Mouse (Mus musculus) heart, embryonic 16.5 days (tissue): ENCODE data around the gene Zfp990. TPM values are rescaled to one million over a fixed set of nuclear protein-coding genes. Genes with fewer than 3 reads are reported as not detected.
"Not testable (repeated sequence)": the region's sequence is repeated elsewhere in the genome, so short reads cannot be mapped to it uniquely, and the experiment has no call there.

Experiments
- ATAC-seq: fragments of 200-750 bp; cut with Nextera tagmentation; replicated peaks from 2 replicates; pipeline ENCODE4 v1.8.0; 2017; ENCODE audit warnings: moderate number of reproducible peaks; ENCODE audit not compliant: insufficient read depth, low FRiP score; ENCODE audit errors: extremely low read depth
- H3K27ac ChIP-seq: fragments of 300-500 bp; sonication (generic); 2 replicates; pipeline ENCODE4 v1.5.1; 2014; ENCODE audit warnings: mild to moderate bottlenecking, low read length, control low read depth, moderate library complexity
- H3K27me3 ChIP-seq: fragments of 300-500 bp; sonication (generic); 2 replicates; pipeline ENCODE4 v1.6.1; 2014; ENCODE audit warnings: low read length, mixed read lengths; ENCODE audit not compliant: control insufficient read depth, insufficient read depth
- H3K36me3 ChIP-seq: fragments of 300-500 bp; sonication (generic); 2 replicates; pipeline ENCODE4 v1.6.1; 2014; ENCODE audit not compliant: control insufficient read depth, insufficient read depth
- H3K4me1 ChIP-seq: fragments of 300-500 bp; sonication (generic); 2 replicates; pipeline ENCODE4 v1.6.1; 2014; ENCODE audit warnings: low read length, mixed read lengths; ENCODE audit not compliant: control insufficient read depth, insufficient read depth
- H3K4me2 ChIP-seq: fragments of 300-500 bp; sonication (generic); 2 replicates; pipeline ENCODE4 v1.6.1; 2014; ENCODE audit warnings: low read depth, mild to moderate bottlenecking, control low read depth, low read length
- H3K4me3 ChIP-seq: fragments of 300-500 bp; sonication (generic); 2 replicates; pipeline ENCODE4 v1.5.1; 2014; ENCODE audit warnings: mild to moderate bottlenecking, control low read depth, low read length
- H3K9ac ChIP-seq: fragments of 300-500 bp; sonication (generic); 2 replicates; pipeline ENCODE4 v1.6.1; 2014; ENCODE audit warnings: low read length, control low read depth
- H3K9me3 ChIP-seq: fragments of 300-500 bp; sonication (generic); replicated peaks from 2 replicates; pipeline ENCODE4 v1.6.1; 2016; ENCODE audit warnings: low read length; ENCODE audit not compliant: control insufficient read depth
- WGBS: fragments of 180-500 bp; shearing (Covaris S2); extraction: QIAGEN DNeasy Blood & Tissue Kit; methylation state at CpG from one replicate; pipeline ENCODE4 v1.1.7; 2014; 5-methylcytosine and 5-hydroxymethylcytosine counted together
- polyA plus RNA-seq: library from polyadenylated mRNA; unstranded; fragments of >200 nt; fragmentation: Nextera tagmentation; extraction: Ambion mirVana; gene quantifications from 2 replicates; pipeline ENCODE4 v1.2.1, GENCODE M21; 2015

Zfp990 gene
- polyA plus RNA-seq, 1 experiment from 2014 or later, result 0.05 TPM

DNA sequence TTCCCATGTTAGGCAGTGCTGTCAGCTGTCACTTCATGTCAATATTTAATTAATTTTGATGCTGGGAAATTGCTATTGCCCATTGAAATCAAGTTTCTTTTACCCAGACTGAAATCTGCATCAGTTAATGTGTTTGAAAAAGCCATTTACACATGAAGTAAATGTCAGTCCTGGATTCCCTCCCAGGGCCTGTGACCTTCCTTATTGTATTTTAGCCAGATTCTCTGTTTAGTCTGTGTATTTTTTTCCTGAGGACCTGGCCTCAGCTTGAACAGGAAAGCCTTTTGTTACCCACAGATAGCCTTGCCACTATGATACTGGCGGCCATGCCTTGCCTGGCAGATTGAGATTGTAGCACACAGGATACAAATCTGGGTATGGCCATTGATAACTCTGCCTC lies 6.8 kb downstream of the Zfp990 start:
- H3K4me3 ChIP-seq, H3K36me3 ChIP-seq, H3K4me2 ChIP-seq, H3K27ac ChIP-seq, ATAC-seq, H3K27me3 ChIP-seq, H3K4me1 ChIP-seq, H3K9me3 ChIP-seq, H3K9ac ChIP-seq: not testable (repeated sequence)
- 50% methylated on average over 1 of the region's 1 CpGs for WGBS

DNA sequence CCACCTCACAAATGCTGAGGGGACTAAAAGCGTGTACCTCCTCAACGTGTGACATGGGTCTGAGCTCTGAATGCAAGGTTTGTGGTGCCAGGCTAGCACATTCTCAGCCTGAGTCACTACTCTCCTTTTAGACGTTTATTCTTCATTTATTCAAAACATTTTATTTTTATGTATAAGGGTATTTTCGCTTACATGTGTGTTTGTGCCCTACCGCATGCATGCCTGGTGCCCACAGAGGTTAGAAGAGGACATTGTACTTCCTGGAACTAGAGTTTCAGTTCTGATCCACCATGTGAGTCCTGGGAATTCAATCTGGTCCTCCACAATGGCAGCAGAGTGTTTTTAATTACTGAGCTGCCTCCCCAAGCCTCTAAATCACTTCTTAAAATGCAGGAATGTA lies 33.3 kb downstream of the Zfp990 start:
- not testable (repeated sequence) for ATAC-seq, H3K9ac ChIP-seq, H3K36me3 ChIP-seq, H3K27me3 ChIP-seq, H3K4me3 ChIP-seq, H3K4me2 ChIP-seq, H3K27ac ChIP-seq, H3K4me1 ChIP-seq
- H3K9me3 ChIP-seq, result peaks cover 17% of the 10 kb centered on the region
- 73% methylated on average over 5 of the region's 5 CpGs for WGBS

DNA sequence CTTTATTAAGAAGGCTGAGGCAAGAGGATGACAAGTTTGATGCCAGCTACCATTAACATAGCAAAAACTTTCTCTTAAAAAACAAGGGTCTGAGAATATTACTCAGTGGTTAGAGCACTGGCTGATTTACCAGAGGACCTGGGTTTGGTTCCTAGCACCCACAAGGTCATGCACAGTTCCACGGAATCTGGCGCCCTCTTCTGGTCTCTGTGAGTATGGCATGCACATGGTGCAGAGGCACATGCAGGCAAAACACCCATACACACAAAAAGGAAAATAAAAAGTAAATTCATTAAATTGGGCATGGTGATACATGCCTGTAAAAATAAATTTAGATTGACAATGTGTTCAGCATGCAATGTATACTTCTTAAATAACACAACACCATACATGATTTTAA lies 34.5 kb downstream of the Zfp990 start:
- not testable (repeated sequence) for ATAC-seq, H3K4me1 ChIP-seq, H3K27me3 ChIP-seq, H3K4me3 ChIP-seq, H3K9ac ChIP-seq, H3K4me2 ChIP-seq, H3K36me3 ChIP-seq, H3K27ac ChIP-seq
- peaks cover 17% of the 10 kb centered on the region for H3K9me3 ChIP-seq
- WGBS, result 21% methylated on average over 2 of the region's 2 CpGs

DNA sequence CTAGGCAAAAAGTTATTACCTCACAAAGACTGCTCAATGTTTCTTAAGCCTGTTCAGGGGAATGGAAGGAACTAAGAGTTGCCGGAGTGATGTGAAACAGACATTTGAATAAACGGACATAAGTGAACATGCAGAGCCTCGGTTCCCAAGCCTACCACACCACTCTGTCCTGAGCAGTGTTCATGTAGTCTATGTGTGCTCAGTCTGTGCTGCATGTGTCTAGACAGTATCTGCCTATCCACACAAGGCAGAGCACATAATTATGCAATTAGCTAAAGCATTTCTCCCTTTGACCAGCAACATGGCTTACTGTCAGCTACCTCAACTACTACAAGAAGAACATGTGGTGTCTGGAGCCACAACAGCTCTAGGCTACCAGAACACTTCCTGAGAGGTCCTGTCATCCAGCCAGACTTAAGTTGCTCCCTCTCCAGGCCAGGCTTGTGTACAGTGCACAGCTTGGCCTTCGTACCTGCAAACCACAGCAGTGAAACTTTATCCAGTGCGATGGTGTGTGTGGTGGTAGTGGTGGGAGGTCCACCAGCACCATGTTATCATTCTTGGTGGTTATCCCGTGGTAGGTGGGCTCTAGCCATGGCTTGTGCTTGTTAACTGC lies 35.3 kb downstream of the Zfp990 start:
- H3K4me3 ChIP-seq, H3K4me1 ChIP-seq, H3K36me3 ChIP-seq, H3K27ac ChIP-seq, H3K4me2 ChIP-seq, ATAC-seq, H3K9ac ChIP-seq, H3K27me3 ChIP-seq: not testable (repeated sequence)
- WGBS, result 67% methylated on average over 6 of the region's 6 CpGs
- peaks cover 20% of the 10 kb centered on the region for H3K9me3 ChIP-seq

DNA sequence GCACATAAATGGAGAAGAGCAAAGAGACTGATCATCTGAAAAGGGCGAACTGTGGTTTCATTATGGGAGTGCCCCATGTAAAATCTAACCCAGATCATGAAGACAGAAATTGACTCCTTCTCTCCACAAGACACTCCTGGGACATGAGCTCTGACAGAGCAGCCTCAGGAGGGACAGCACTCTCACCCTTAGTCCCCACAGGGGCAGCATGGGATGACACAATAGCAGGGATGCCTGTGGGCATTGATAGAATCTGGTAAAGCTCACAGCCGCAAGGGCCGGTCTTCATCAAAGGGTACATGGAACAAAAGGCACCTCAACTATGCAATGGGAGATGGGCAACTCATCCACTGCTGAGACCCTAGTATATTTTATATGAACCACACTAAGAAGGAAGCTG lies 35.9 kb downstream of the Zfp990 start:
- not testable (repeated sequence) for H3K9ac ChIP-seq, H3K27me3 ChIP-seq, H3K4me2 ChIP-seq, ATAC-seq, H3K4me1 ChIP-seq, H3K36me3 ChIP-seq, H3K4me3 ChIP-seq, H3K27ac ChIP-seq
- H3K9me3 ChIP-seq, result peaks cover 20% of the 10 kb centered on the region
- WGBS, result 84% methylated on average over 3 of the region's 3 CpGs

DNA sequence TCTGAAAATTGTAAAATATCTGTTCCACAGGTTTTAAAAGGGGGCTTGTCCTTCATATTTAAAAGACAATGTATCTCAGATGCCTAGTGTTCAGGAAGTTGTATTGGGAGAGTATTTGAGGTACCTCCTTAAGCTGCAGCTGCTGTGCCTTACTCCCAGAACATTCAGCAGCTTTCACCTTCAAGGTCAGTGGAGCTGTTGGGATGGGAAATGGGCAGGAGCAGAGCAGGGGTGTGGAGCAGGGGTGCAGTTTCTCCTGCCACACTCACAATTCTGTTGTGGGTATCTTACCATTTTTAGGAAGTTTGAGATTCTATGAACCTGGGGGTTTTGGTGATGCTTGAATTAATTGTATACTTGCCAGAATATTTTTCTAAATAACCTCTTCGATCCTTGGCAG lies 46.1 kb downstream of the Zfp990 start:
- ATAC-seq, result no peak
- H3K9ac ChIP-seq, result no peak overlapping the region
- peaks cover 22% of the 10 kb centered on the region for H3K9me3 ChIP-seq
- H3K27ac ChIP-seq, result no peak overlapping the region
- H3K4me2 ChIP-seq, result no peak overlapping the region
- no peaks in the 10 kb centered on the region for H3K36me3 ChIP-seq
- no peak overlapping the region for H3K4me3 ChIP-seq
- H3K4me1 ChIP-seq, result no peaks in the 10 kb centered on the region
- 48% methylated on average over 1 of the region's 1 CpGs for WGBS
- no peaks in the 10 kb centered on the region for H3K27me3 ChIP-seq

DNA sequence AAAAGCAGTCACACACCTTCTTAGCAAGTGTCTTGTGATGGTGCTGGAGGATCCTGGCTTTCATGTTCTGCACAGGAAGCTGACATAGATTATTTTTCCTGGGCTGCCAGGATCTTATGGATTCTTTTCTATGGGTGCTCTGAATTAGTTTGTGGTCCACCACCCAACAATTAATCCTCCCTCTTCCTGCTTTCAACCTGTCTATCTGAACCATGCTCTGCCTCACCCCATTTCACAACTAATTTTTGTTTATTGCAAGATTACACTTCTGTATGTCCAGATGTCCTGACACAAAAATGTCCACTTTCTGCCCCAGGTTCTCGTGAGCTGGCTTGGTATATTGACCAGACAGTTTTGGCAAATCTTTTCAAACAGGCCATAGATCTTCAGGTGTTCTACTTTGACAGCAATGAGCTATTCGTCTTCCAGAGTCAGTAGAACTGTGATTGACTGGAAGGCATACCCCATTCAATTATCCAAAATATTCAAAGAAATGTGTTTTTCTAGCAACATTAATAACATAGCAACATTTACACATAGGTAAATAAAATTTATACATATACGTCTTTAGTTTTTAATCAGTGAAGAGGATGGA lies 49.0 kb downstream of the Zfp990 start:
- Histone ChIP-seq H3K27ac (no peak overlapping the region), H3K9ac (no peak overlapping the region), H3K36me3 (no peaks in the 10 kb centered on the region), H3K27me3 (no peaks in the 10 kb centered on the region), H3K9me3 (peaks cover 21% of the 10 kb centered on the region), H3K4me2 (no peak overlapping the region), H3K4me1 (no peaks in the 10 kb centered on the region), H3K4me3 (no peak overlapping the region)
- no peak for ATAC-seq
- WGBS, result 30% methylated on average over 3 of the region's 3 CpGs

DNA sequence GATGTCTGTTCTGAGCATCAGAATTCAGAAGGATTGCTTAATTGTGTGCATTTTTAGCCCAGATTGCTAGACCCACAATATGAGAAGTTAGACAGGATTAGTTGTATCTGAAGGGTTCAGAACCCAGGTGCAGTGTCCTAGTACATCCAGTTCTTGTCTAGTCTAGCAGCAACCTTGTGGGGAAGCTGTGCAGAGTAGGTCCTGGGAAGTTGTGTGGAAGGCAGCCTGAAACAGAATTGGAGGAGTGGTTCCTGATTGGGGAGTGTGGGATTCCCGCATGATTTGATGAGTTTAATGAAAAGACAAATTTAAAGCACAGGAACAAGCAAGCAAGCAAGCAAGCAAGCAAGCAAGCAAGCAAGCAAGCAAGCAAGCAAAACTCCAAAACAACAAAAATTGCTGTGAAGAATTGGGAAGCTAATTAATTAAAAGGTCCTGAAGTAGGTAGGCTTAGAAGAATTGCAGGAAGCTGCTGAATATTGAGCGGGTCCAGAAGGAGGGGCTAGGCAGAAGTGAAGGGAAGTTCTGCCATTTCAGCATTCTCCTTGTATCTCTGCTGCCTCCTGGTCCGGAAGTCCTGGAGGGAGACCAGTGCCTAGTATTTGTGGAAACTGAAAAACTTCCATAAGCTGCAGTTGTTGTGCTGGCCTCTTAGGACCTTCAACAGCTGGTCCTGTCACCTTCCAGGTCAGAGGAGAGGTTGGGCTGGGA lies 53.7 kb downstream of the Zfp990 start:
- ATAC-seq, result no peak
- H3K27ac ChIP-seq, result no peak overlapping the region
- H3K9ac ChIP-seq, result no peak overlapping the region
- 56% methylated on average over 3 of the region's 3 CpGs for WGBS
- no peak overlapping the region for H3K4me2 ChIP-seq
- no peaks in the 10 kb centered on the region for H3K27me3 ChIP-seq
- H3K36me3 ChIP-seq, result no peaks in the 10 kb centered on the region
- peaks cover 18% of the 10 kb centered on the region for H3K9me3 ChIP-seq
- no peaks in the 10 kb centered on the region for H3K4me1 ChIP-seq
- H3K4me3 ChIP-seq, result no peak overlapping the region

DNA sequence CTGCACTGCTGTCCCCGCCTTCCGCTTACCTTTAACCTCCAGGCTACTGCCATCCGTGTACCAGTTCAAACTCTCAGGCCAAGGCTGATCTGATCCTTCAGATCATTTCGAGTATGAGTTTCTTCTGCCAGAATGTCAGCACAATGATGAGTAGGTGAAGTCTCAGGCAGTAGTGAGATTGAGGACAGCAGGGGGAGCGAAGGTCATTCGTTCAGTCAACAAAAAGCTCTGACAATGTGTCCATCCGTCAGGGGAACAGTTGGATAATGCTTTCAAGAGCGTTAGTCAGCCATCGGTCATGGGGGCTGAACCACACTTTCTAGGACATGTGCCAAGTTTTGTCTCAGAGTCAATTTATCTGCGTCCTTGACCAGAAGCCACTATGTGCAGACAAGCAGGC lies 59.9 kb downstream of the Zfp990 start:
- peaks cover 11% of the 10 kb centered on the region for H3K9me3 ChIP-seq
- H3K27me3 ChIP-seq, H3K4me1 ChIP-seq, H3K4me2 ChIP-seq, H3K27ac ChIP-seq, H3K9ac ChIP-seq, H3K36me3 ChIP-seq, ATAC-seq, H3K4me3 ChIP-seq: not testable (repeated sequence)
- 71% methylated on average over 5 of the region's 10 CpGs for WGBS
